Mouse (Mus musculus): Measurements from ENCODE around the gene Tenm2.

GRCm38 (mm10) chr11:37220921-37221320 lies 14.8 kb downstream of the Tenm2 start:
- no peak for TF ChIP-seq ELF1 (IDR thresholded peaks at IDR 0.05; ENCODE audit: low read depth, low read length)
- no peak for TF ChIP-seq POLR2A (IDR thresholded peaks at IDR 0.05; ENCODE audit: low read depth, low read length)
